In genomic region chr2:165136049-165136448, GRCm38 (mm10) we compare ENCODE assay signal across 12 mouse cellular contexts. TPM values are rescaled to one million over a fixed set of nuclear protein-coding genes. Genes with fewer than 3 reads are reported as not detected.
DNase-seq lines count a peak whose midpoint lies in the region; ATAC-seq and TF ChIP-seq lines count a peak whose summit lies in the region.
"Had no signal": no experiment of that assay in that cellular context is flagged by ENCODE, and none has a peak within 500 bp of the region (broad histone marks: within the 10 kb centered on the region; RNA-seq: fewer than 3 reads in every experiment).

No protein-coding gene starts in this region.

- ATAC-seq in forebrain, embryonic 12.5 days (ENCODE audit: low FRiP score), result peak; percentile 78
- peak; percentile 79 for ATAC-seq in midbrain, embryonic 12.5 days (ENCODE audit: low FRiP score, low read depth)
- ATAC-seq in megakaryocyte progenitor cell, adult 5-6 weeks (replicated peaks; ENCODE audit: poor library complexity), result no peak
- ATAC-seq in megakaryocyte, adult 5-6 weeks (ENCODE audit: poor library complexity, severe bottlenecking), result no peak
- ATAC-seq: activated CD4-positive, CD25-positive, alpha-beta regulatory T cell, adult 4 months had no signal

- TF ChIP-seq CTCF in E14TG2a.4 (conservative IDR thresholded peaks at IDR 0.05; ENCODE audit: low read length), result no peak

- peaks cover 84% of the 10 kb centered on the region for H3K4me1 ChIP-seq in E14TG2a.4 (replicated peaks; ENCODE audit: low read depth, low read length)
- H3K4me1 ChIP-seq in forebrain, embryonic 12.5 days, result peaks cover 98% of the 10 kb centered on the region
- H3K4me1 ChIP-seq in midbrain, embryonic 12.5 days, result peaks cover 96% of the 10 kb centered on the region

- peak overlapping the region; percentile 58 for H3K4me3 ChIP-seq in E14TG2a.4 (replicated peaks; ENCODE audit: low read length)
- H3K4me3 ChIP-seq in forebrain, embryonic 12.5 days (replicated peaks), result no peak overlapping the region
- no peak overlapping the region for H3K4me3 ChIP-seq in midbrain, embryonic 12.5 days
- H3K4me3 ChIP-seq: erythroblast, embryonic 14.5 days had no signal

- WGBS in forebrain, embryonic 12.5 days, result 1% methylated on average over 16 of the region's 16 CpGs
- 2% methylated on average over 16 of the region's 16 CpGs for WGBS in midbrain, embryonic 12.5 days

- peak overlapping the region; percentile 40 for H3K9ac ChIP-seq in forebrain, embryonic 12.5 days
- peak overlapping the region; percentile 24; the same call in 1 of the 2 replicates for H3K9ac ChIP-seq in midbrain, embryonic 12.5 days (replicated peaks)

- H3K27me3 ChIP-seq in E14TG2a.4 (ENCODE audit: insufficient read depth, low read length), result peaks cover 37% of the 10 kb centered on the region
- H3K27me3 ChIP-seq in forebrain, embryonic 12.5 days, result no peaks in the 10 kb centered on the region; the same call in 1 of the 2 replicates
- peaks cover 37% of the 10 kb centered on the region for H3K27me3 ChIP-seq in midbrain, embryonic 12.5 days

- H3K9me3 ChIP-seq in E14TG2a.4 (ENCODE audit: low read length), result no peaks in the 10 kb centered on the region
- H3K9me3 ChIP-seq in forebrain, embryonic 12.5 days, result no peaks in the 10 kb centered on the region
- no peaks in the 10 kb centered on the region for H3K9me3 ChIP-seq in midbrain, embryonic 12.5 days

- H3K27ac ChIP-seq in forebrain, embryonic 12.5 days, result peak overlapping the region; percentile 95
- peak overlapping the region; percentile 91 for H3K27ac ChIP-seq in midbrain, embryonic 12.5 days (replicated peaks)

- 0 out of 2 replicates have a peak overlapping the region, but pooled peaks have one; percentile 6 for H3K4me2 ChIP-seq in forebrain, embryonic 12.5 days
- H3K4me2 ChIP-seq in midbrain, embryonic 12.5 days (replicated peaks), result no peak overlapping the region

- DNase-seq in adrenal gland, postnatal 14 days, result peak; percentile 18
- DNase-seq in adrenal gland, postnatal 36 days, result no peak
- DNase-seq in spleen, postnatal 36 days (ENCODE audit: low spot score in 2 of 2), result no peak

- no peaks in the 10 kb centered on the region for H3K36me3 ChIP-seq in E14TG2a.4 (ENCODE audit: insufficient read depth, low read length)
- no peaks in the 10 kb centered on the region; the same call in 1 of the 2 replicates for H3K36me3 ChIP-seq in forebrain, embryonic 12.5 days (replicated peaks)
- H3K36me3 ChIP-seq in midbrain, embryonic 12.5 days, result no peaks in the 10 kb centered on the region

RNA-seq across cellular contexts. Expression of gene 1700025C18Rik, which starts 45.5 kb away (rescaled TPM):
- not detected in 2 replicates for total RNA-seq in adrenal gland, postnatal 14 days (2021)
- total RNA-seq in adrenal gland, postnatal 36 days (2021), result not detected
- polyA plus RNA-seq in forebrain, embryonic 12.5 days (2016; fragmentation: Nextera tagmentation; extraction: Ambion mirVana), result not detected in 2 replicates
- not detected in 2 replicates for polyA plus RNA-seq in midbrain, embryonic 12.5 days (2016; fragmentation: Nextera tagmentation; extraction: Ambion mirVana)
- not detected in 2 replicates for total RNA-seq in megakaryocyte progenitor cell, adult 5-6 weeks (2015)
- not detected in 2 replicates for total RNA-seq in megakaryocyte progenitor cell, adult 5-6 weeks (2017)
- not detected in 2 replicates for total RNA-seq in megakaryocyte, adult 5-6 weeks (2015)
- total RNA-seq in megakaryocyte, adult 5-6 weeks (2017), result not detected in 2 replicates
- polyA plus RNA-seq: activated CD4-positive, CD25-positive, alpha-beta regulatory T cell, adult 4 months; erythroblast, embryonic 14.5 days; intestine, embryonic 14.5 days; liver, embryonic 16.5 days had no signal

Comparison
In these comparisons a context has a peak if more than half of its experiments do, and no peak if none do; other contexts are left out.
1. ATAC-seq: peak in forebrain, embryonic 12.5 days (single experiment) and midbrain, embryonic 12.5 days (single experiment); none in megakaryocyte progenitor cell, adult 5-6 weeks (single experiment) and megakaryocyte, adult 5-6 weeks (single experiment).